Mouse (Mus musculus) spleen, adult 2 months (tissue): ENCODE measurements around the gene Neil1.

Experiments used
- CTCF ChIP-seq: fragments of 200-500 bp; IDR thresholded peaks from 2 replicates; pipeline ENCODE4 v1.5.1; 2011; ENCODE audit warnings: mild to moderate bottlenecking, inconsistent platforms; ENCODE audit not compliant: insufficient read depth, insufficient read length, insufficient replicate concordance; ENCODE audit errors: extremely low read depth
- POLR2A ChIP-seq: fragments of 200-500 bp; IDR thresholded peaks from 2 replicates; pipeline ENCODE4 v1.6.1; 2011; ENCODE audit warnings: low read depth, low read length, inconsistent platforms

- TF ChIP-seq CTCF (no peak), POLR2A (peak; percentile 49; the same call in 1 of the 2 replicates)
Observed at GRCm38 (mm10) chr9:57148144-57148878, at the start of gene Neil1.
